Mouse (Mus musculus): ENCODE measurements around the gene Prdm9. TPM values are rescaled to one million over a fixed set of nuclear protein-coding genes. Genes with fewer than 3 reads are reported as not detected.

Gene Prdm9
- total RNA-seq, 2 experiments from 2014 or later = 1.6 to 1.9 TPM

DNA sequence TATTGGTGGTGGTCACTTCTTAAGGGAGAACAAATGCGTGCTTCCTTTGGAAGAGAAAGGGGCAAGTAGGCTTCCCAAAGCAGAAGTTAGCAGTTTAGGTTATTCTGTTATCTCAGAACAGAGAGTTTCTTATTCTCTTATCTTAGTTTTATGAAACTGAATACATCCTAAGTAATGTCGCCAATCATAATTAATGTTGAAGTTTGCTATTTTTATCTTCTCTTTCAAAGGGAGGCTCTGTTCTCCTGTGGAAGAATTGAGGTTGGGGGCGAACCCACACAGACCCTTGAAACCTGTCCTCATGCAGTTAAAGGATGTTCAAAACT is 36.4 kb downstream of the Prdm9 start:
- DNase-seq = no peak

DNA sequence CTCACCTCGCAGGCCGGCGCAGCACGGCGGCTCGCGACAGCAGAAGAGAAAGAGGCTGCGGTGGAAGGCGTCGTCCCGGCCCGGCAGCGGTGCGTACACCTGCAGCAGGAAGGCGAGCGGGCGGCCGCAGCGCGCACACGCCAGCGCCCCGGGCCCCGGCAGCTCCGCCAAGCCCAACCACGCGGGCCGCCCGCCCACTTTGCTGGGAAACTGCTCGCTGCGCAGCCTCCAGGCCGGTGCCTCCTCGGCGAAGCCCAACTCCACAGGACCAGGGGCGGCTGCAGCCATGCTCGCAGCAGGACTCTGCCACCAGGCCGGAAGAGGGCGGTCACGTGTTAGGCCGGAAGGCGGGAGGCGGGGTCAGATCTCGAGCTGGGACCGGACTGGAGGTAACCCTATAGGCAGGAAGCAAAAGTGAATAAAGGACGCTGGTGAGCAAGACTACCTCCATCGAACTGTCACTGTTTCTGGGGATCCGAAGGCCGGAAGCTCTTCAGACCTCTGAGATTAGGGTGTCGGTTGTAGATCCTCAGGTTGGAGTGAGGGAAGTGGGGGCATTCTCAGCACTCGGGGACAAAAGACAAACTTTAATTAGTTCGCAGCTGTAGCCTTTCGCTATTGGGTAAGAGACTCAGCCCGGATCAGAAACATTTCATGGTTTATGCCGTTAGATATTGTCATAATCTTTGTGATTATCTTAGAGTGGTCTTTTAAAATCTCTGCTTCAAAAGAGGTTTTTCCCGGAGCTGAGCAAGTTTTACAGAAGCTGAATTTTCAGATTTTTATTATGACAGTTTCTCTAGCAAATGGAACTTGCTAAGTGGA is 37.0 kb downstream of the Prdm9 start, which contains the start of gene Pdcd2:
Gene Pdcd2 (minus strand): TSS at position 316 of the 825 bp plus-strand sequence.
- DNase-seq = peak; percentile 97

- no peak for DNase-seq
Measured at GRCm38 (mm10) chr17:15526304-15526703, 37.9 kb downstream of the Prdm9 start.

DNA sequence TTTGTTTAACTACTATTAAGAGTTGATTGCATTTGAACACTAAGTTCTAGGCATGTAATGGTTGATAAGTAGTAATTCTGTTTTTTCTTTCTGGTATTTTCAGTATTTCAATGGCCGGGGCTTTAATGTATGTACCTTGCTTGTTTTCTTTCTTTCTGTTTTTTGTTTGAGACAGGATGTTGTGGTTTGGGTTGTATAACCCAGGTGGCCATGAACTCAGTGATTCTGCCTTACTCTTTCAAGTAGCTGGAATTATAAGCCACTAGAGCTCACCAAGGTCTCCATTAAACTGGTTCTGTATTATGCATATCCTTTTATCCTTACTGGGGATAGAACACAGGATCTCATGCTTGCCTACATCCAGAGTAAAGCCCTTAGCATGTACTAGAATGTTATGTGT is 45.4 kb downstream of the Prdm9 start:
- no peak for DNase-seq

- DNase-seq = no peak
Measured at GRCm38 (mm10) chr17:15518186-15518585, 46.0 kb downstream of the Prdm9 start.

- DNase-seq = no peak
Measured at GRCm38 (mm10) chr17:15517776-15518175, 46.4 kb downstream of the Prdm9 start.

DNA sequence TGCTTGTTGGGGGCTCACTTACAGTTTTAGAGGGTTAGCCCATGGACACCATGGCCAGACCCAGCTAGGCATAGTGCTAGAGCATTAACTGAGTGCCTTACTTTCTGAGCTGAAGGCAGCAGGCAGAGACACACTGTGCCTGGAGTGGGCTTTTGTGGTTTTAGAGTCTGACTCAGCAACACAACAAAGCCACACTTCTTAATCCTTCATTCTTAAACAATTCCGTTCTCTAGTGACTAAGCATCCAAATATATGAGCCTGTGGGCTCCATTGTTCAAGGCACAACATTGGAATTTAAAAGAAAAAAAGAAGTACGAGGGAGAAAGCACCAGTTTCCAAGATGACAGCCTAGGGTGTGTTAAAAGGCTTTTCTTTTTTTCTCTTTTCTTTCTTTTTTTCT is 53.5 kb downstream of the Prdm9 start:
- no peak for DNase-seq

DNA sequence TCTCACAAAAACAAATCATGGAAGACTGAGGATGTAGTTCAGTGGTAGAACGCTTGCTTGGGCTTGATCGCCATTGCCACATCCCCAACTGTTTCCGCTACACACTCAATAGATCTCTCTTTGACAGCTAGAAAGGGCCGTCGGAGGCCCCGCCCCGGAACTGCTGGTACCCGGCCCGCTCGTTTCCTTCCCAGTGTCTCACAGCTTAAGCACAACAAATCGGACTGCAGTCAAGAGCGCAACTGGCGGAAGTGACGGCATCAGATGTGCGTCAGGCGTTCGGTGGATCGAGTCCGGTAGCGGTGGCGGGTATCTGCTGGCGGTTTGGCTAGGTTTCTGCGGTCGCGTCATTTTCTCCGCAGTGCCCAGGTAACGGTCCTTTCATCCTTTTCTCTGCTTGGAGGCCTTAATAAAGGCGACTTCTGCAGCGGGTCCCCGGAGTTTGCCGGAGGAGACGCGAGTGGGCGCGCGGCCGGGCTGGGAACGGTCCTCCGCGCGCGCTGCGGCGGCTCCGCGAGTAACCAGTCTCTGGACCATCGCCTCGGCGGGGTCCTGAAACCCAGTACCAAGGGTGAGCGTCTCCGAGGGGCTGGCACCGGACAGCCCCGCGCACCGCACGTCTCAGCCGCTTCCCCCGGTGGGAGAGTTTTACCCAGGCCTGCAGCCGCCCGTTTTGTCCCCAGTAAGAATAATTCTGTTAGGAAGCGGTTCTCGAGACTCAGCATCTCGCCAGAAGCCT is 64.3 kb downstream of the Prdm9 start, which contains the start of the genes Psmb1 and Tbp:
Gene Psmb1 (minus strand): TSS at position 96 of the 739 bp plus-strand sequence.
Gene Tbp (plus strand): TSS at position 233 of the 739 bp plus-strand sequence.
- DNase-seq = peak; percentile 98

DNA sequence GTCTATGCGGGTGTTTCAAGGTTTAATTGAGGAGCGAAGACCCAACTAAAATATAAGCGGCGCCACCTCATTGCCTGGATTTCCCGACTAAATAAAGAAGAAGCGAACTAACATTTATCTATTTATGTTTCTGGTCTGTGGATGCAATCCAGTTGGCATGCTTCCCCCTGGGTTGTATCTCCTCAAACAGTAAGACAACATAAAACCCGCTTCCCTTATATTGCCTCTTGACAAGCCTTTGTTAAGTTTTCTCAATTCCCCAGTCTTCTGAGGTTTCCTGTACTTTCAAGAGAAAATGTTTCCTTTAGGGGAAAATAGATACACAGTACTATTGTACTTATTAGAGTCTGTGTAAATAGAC is 65.4 kb downstream of the Prdm9 start:
- DNase-seq = no peak

- peak; percentile 95 to 96 for DNase-seq
Measured at GRCm38 (mm10) chr17:15497882-15498752, 66.0 kb downstream of the Prdm9 start.

Other genes starting within 250 kb of the Prdm9 start
- 1 to 10 TPM; 4.6 to 5.6 TPM for gene Dll1, start 187.5 kb downstream of the Prdm9 start, total RNA-seq (2021)
- 10 to 100 TPM; 11.9 to 12.8 TPM for gene Fam120b, start 168.2 kb downstream of the Prdm9 start, total RNA-seq (2021)
- 100 to 1,000 TPM; 128 to 135 TPM for gene Psmb1, start 64.6 kb downstream of the Prdm9 start, total RNA-seq (2021)
- 10 to 100 TPM; 10.2 to 11.2 TPM for gene Tbp, start 64.5 kb downstream of the Prdm9 start, total RNA-seq (2021)
- 10 to 100 TPM; 16.6 to 20.5 TPM for gene Pdcd2, start 37.1 kb downstream of the Prdm9 start, total RNA-seq (2021)
- gene Chd1, start 140.6 kb upstream of the Prdm9 start, total RNA-seq (2021) = 10 to 100 TPM; 19.5 to 20.0 TPM

Measured in heart, adult 18-20 months (tissue).